Mouse (Mus musculus) forebrain, embryonic 14.5 days (tissue): Measurements from ENCODE around the gene Stau1. TPM values are rescaled to one million over a fixed set of nuclear protein-coding genes. Genes with fewer than 3 reads are reported as not detected.

Experiments
- ATAC-seq: fragments of 200-750 bp; cut with Nextera tagmentation; 2 replicates; pipeline ENCODE4 v1.8.0; 2017; ENCODE audit warnings: mild to moderate bottlenecking, moderate library complexity
- DNase-seq: peaks from one replicate; pipeline ENCODE4 v3.0.0-alpha.2; 2015; ENCODE audit warnings: low spot score
- H3K27ac ChIP-seq: fragments of 300-500 bp; sonication (generic); 2 replicates; pipeline ENCODE4 v1.5.1; 2014; ENCODE audit warnings: low read depth, mild to moderate bottlenecking, control low read depth, low read length, moderate library complexity
- H3K27me3 ChIP-seq: fragments of 300-500 bp; sonication (generic); replicated peaks from 2 replicates; pipeline ENCODE4 v1.6.1; 2014; ENCODE audit warnings: low read length, control low read depth, mixed read lengths; ENCODE audit not compliant: control insufficient read depth, insufficient read depth
- H3K36me3 ChIP-seq: fragments of 300-500 bp; sonication (generic); 2 replicates; pipeline ENCODE4 v1.6.1; 2014; ENCODE audit warnings: low read length, control low read depth; ENCODE audit not compliant: control insufficient read depth, insufficient read depth
- H3K4me1 ChIP-seq: fragments of 300-500 bp; sonication (generic); 2 replicates; pipeline ENCODE4 v1.6.1; 2014; ENCODE audit warnings: antibody characterized with exemption, low read length, control low read depth; ENCODE audit not compliant: control insufficient read depth, insufficient read depth
- H3K4me2 ChIP-seq: fragments of 300-500 bp; sonication (generic); 2 replicates; pipeline ENCODE4 v1.6.1; 2014; ENCODE audit warnings: mild to moderate bottlenecking, control low read depth, low read length
- H3K4me3 ChIP-seq: fragments of 300-500 bp; sonication (generic); 2 replicates; pipeline ENCODE4 v1.5.1; 2014; ENCODE audit warnings: low read depth, low read length, control low read depth
- H3K9ac ChIP-seq: fragments of 300-500 bp; sonication (generic); 2 replicates; pipeline ENCODE4 v1.6.1; 2014; ENCODE audit warnings: mild to moderate bottlenecking, low read length, control low read depth, moderate library complexity
- H3K9me3 ChIP-seq: fragments of 300-500 bp; sonication (generic); replicated peaks from 2 replicates; pipeline ENCODE4 v1.6.1; 2016; ENCODE audit warnings: low read length, control low read depth, mixed read lengths; ENCODE audit not compliant: control insufficient read depth
- WGBS: fragments of 180-500 bp; shearing (Covaris S2); extraction: QIAGEN DNeasy Blood & Tissue Kit; methylation state at CpG from one replicate; pipeline ENCODE4 v1.1.7; 2014; 5-methylcytosine and 5-hydroxymethylcytosine counted together
- polyA plus RNA-seq: library from polyadenylated mRNA; unstranded; fragments of >200 nt; fragmentation: Nextera tagmentation; extraction: Ambion mirVana; gene quantifications from 2 replicates; pipeline ENCODE4 v1.2.1, GENCODE M21; 2014

The Stau1 gene
- polyA plus RNA-seq, 1 experiment from 2014 or later = 81.7 TPM

- WGBS = 46% methylated on average over 8 of the region's 8 CpGs
These were observed 415 bp upstream of the Stau1 start for GRCm38 (mm10) chr2:166996533-166996894.

GRCm38 (mm10) chr2:166995021-166995795 is 891 bp downstream of the Stau1 start:
- peak overlapping the region; percentile 100 for H3K4me3 ChIP-seq
- peak overlapping the region; percentile 96 for H3K9ac ChIP-seq
- no peaks in the 10 kb centered on the region for H3K9me3 ChIP-seq
- H3K4me2 ChIP-seq = peak overlapping the region; percentile 89
- peak overlapping the region; percentile 97 for H3K27ac ChIP-seq
- 9% methylated on average over 28 of the region's 28 CpGs for WGBS
- peaks cover 13% of the 10 kb centered on the region for H3K4me1 ChIP-seq
- DNase-seq (peak; percentile 57), ATAC-seq (peak; percentile 12; the same call in 1 of the 2 replicates)
- H3K36me3 ChIP-seq = no peaks in the 10 kb centered on the region
- no peaks in the 10 kb centered on the region for H3K27me3 ChIP-seq

More at GRCm38 (mm10) chr2:166996533-166996894, 415 bp upstream of the Stau1 start:
- no peaks in the 10 kb centered on the region for H3K36me3 ChIP-seq
- H3K9me3 ChIP-seq = no peaks in the 10 kb centered on the region
- ATAC-seq = peak; percentile 30
- no peak for DNase-seq
- H3K27ac ChIP-seq = peak overlapping the region; percentile 40; the same call in 1 of the 2 replicates
- peak overlapping the region; percentile 96 for H3K9ac ChIP-seq
- peak overlapping the region; percentile 100 for H3K4me3 ChIP-seq
- H3K4me2 ChIP-seq = peak overlapping the region; percentile 48
- no peaks in the 10 kb centered on the region for H3K27me3 ChIP-seq
- H3K4me1 ChIP-seq = peaks cover 13% of the 10 kb centered on the region

- Histone ChIP-seq H3K36me3 (no peaks in the 10 kb centered on the region), H3K4me3 (no peak overlapping the region), H3K4me1 (peaks cover 13% of the 10 kb centered on the region), H3K9ac (no peak overlapping the region), H3K27me3 (no peaks in the 10 kb centered on the region), H3K27ac (no peak overlapping the region), H3K4me2 (no peak overlapping the region), H3K9me3 (no peaks in the 10 kb centered on the region)
- ATAC-seq (no peak), DNase-seq (no peak)
These were observed 4.2 kb downstream of the Stau1 start for GRCm38 (mm10) chr2:166991945-166992344.

- ATAC-seq (no peak), DNase-seq (no peak)
- Histone ChIP-seq H3K9me3 (no peaks in the 10 kb centered on the region), H3K27ac (no peak overlapping the region), H3K4me1 (peaks cover 13% of the 10 kb centered on the region), H3K4me2 (no peak overlapping the region), H3K9ac (no peak overlapping the region), H3K36me3 (no peaks in the 10 kb centered on the region), H3K27me3 (no peaks in the 10 kb centered on the region), H3K4me3 (no peak overlapping the region)
- WGBS = 90% methylated on average over 7 of the region's 7 CpGs
These were observed 5.2 kb downstream of the Stau1 start for GRCm38 (mm10) chr2:166990861-166991260.

GRCm38 (mm10) chr2:166983351-166983894 is 12.7 kb downstream of the Stau1 start:
- H3K27me3 ChIP-seq = no peaks in the 10 kb centered on the region
- 85% methylated on average over 4 of the region's 4 CpGs for WGBS

GRCm38 (mm10) chr2:166980161-166980560 is 15.9 kb downstream of the Stau1 start:
- H3K27ac ChIP-seq = no peak overlapping the region
- DNase-seq = no peak
- 90% methylated on average over 2 of the region's 2 CpGs for WGBS
- no peak overlapping the region for H3K9ac ChIP-seq
- H3K9me3 ChIP-seq = no peaks in the 10 kb centered on the region
- H3K4me3 ChIP-seq = no peak overlapping the region
- ATAC-seq = no peak
- no peaks in the 10 kb centered on the region for H3K27me3 ChIP-seq
- H3K4me1 ChIP-seq = no peaks in the 10 kb centered on the region
- no peak overlapping the region for H3K4me2 ChIP-seq
- H3K36me3 ChIP-seq = no peaks in the 10 kb centered on the region

More at GRCm38 (mm10) chr2:166983351-166983894, 12.7 kb downstream of the Stau1 start:
- H3K9me3 ChIP-seq = no peaks in the 10 kb centered on the region
- H3K4me1 ChIP-seq = no peaks in the 10 kb centered on the region
- H3K36me3 ChIP-seq = no peaks in the 10 kb centered on the region
- no peak overlapping the region for H3K9ac ChIP-seq
- no peak overlapping the region for H3K4me2 ChIP-seq
- H3K4me3 ChIP-seq = no peak overlapping the region
- no peak overlapping the region for H3K27ac ChIP-seq
- no peak for ATAC-seq
- DNase-seq = no peak

- Histone ChIP-seq H3K36me3 (no peaks in the 10 kb centered on the region), H3K9ac (no peak overlapping the region), H3K4me3 (no peak overlapping the region), H3K27ac (no peak overlapping the region), H3K4me2 (no peak overlapping the region), H3K4me1 (no peaks in the 10 kb centered on the region), H3K27me3 (no peaks in the 10 kb centered on the region), H3K9me3 (no peaks in the 10 kb centered on the region)
- WGBS = 93% methylated on average over 3 of the region's 3 CpGs
- no peak for ATAC-seq
- no peak for DNase-seq
These were observed 18.6 kb downstream of the Stau1 start for GRCm38 (mm10) chr2:166977490-166977889.

GRCm38 (mm10) chr2:166976356-166976755 is 19.7 kb downstream of the Stau1 start:
- Histone ChIP-seq H3K27me3 (no peaks in the 10 kb centered on the region), H3K36me3 (no peaks in the 10 kb centered on the region), H3K9ac (no peak overlapping the region), H3K9me3 (no peaks in the 10 kb centered on the region), H3K4me2 (no peak overlapping the region), H3K27ac (no peak overlapping the region), H3K4me1 (no peaks in the 10 kb centered on the region), H3K4me3 (no peak overlapping the region)
- ATAC-seq (no peak), DNase-seq (no peak)
- WGBS = 89% methylated on average over 3 of the region's 3 CpGs
